Mouse (Mus musculus): ENCODE measurements around the gene Micall1.

Micall1 gene

DNA sequence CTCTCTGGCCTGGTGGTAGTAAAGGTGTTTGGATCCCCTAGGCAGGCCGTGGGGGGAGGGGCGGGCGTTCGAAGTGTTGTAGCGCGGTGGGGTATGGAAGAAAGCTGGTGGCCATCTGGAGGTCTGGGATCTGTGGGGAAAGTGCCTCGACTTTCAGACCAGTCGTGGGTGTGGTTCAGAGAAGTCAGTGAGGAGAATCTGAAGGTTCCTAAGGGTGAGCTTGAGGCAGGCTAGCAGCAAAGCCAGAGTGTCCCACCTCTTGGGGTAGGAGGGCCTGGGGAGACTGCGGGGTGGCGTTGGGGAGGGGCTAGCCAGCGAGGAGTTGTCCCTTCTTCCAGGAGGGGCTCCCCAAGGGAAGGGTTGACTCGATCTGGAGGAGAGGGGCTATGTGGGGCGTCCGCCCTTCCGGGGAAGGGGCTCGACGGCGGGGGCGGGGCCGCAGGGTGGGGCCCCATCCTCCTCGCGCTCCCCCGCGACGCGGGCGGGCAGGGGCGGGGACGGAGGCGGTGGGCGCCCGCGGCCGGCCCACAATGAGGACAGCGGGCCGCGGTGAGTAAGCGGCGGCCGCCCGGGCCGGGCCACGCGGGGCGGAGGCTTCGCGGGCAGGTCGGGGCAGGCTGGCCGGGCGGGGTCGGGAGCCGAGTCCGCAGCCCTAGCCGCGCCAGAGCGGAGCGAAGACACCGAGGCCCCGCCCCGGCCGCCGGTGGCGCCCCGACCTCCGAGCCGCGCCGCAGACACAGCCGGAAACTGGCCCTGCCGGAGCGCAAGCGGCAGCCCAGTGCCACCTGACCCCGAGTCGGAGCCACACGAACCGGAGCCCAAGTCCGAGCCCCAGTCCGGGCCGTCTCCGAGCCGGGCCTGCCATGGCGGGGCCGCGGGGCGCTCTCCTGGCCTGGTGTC is at the start of gene Micall1:
Gene Micall1, plus strand, starts transcription at position 478 of the 900 bp plus-strand sequence.
- DNase-seq = peak; percentile 38

GRCm38 (mm10) chr15:79060887-79061565 is 47.7 kb upstream of the Micall1 start:
- no peak for DNase-seq

- DNase-seq = peak; percentile 100
Observed at GRCm38 (mm10) chr15:79062376-79063159, 46.1 kb upstream of the Micall1 start, which contains the start of gene Ankrd54. Ankrd54 (minus strand) TSS chr15:79062893.

DNA sequence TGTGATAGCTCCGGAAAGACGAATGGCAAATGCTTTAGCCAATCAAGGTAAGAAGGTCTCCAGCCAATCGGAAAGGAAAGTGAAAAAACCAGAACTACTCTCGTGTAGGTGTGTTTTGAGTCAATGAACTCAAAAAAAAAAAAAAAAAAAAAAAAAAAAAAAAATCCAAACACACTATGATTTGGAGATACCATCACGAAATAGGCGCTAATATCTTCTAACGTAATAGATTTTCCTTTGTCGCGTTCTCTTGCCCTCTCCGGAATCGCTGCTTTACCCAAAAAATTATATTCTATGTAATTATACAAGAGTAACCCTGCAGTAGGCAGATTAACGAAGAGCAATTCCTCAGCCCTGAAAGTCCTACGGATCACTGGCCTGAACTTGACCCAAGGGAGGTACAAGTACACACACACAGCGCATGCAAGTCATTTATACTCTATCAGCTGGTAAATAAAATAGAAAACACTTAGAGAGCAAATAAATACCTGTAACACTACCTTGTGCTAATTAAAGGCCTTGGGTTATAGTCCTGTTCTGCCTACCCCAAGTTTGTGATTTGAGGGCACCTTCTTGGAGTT is 45.4 kb upstream of the Micall1 start:
- no peak for DNase-seq

DNA sequence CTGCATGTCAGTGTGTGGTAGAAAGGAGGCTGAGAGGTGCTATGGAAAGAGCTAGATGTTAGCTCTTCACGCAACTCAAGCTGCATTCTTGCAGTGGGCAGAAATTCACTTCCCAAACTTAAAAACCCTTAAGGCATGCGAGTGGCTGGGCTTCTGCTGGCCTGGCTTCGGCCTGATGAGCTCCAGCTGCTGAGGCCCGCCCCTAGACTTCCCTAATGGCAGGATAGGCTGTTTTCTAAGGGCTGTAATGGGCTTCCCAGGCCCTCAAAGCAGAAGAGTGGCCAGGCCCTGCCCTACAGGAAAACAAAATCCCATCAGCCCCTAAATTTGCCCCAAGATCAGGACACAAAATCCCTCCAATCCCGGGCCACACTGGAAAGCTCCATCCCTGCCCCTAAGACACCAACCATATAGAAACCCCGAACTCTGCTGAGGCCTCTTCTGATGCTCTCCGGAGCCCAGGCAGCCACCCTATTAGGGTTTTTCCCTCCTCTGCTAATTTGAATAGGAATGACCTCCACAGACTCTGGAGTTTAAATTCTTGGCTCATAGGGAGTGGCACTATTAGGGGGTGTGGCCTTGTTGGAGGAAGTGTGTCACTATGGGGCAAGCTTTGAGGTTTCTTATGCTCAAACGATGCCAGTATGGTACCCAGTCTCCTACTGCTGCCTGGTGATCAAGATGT is 43.5 kb upstream of the Micall1 start:
- no peak for DNase-seq

DNA sequence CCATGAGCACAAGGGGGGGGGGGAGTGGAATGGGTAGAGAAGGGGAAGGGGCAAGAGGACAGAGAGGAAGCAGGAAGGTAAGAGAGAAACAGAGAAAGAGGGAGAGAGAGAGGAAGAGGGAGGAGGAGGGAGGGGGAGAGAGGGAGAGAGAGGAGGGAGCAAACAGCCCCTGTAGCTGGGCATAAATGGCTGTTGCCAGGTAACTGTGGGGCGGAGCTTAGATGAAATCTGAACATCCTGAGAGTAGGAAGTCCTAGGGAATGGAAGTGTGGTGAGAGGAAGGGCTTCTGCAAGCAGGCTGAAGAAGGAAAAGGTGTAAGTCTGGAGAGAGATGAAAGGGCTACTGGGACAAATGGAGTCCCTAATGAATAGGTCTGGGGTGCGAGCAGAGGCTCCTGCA is 42.4 kb upstream of the Micall1 start:
- DNase-seq = no peak

DNA sequence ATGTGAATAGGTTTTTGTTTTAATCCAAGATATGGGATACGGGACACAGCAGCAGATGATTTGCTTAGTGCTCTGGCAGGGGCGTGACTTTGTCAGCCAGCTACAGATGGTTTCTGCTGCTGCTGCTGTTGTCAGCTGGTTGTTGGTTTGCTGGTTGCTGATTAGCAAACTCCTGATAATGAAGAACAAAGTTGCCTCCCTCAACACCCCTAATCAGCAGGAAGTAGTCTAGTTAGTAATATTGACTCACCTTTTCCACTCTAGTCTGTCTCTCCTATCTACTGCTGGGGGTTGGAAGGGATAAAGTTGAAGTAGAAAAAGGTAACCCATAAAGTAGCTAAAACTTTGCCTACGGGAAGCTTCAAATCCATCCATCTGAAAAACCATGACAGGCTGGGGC is 41.1 kb upstream of the Micall1 start:
- DNase-seq = no peak

GRCm38 (mm10) chr15:79068416-79068815 is 40.3 kb upstream of the Micall1 start:
- DNase-seq = no peak

- no peak for DNase-seq
Observed at GRCm38 (mm10) chr15:79071117-79072039, 37.3 kb upstream of the Micall1 start.

- no peak for DNase-seq
Observed at GRCm38 (mm10) chr15:79073752-79074151, 34.9 kb upstream of the Micall1 start.

DNA sequence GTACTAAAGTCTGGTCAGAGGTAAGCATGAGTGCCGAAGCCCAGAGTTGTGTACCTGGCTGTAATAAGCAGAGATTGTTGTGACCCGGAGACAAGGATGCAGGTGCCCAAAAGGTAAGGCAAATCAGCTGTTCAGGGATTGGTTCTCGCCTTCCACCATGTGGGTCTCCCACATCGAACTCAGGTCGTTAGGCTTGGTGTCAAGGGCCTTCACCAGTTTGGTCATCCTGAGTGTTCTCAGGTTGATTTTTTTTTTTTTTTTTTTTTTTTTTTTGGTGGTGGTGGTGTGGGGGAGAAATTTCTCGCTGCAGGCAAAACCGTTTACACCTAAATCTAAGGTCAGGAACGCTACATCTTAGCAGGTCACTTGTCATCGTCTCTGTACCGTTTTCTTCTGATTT is 34.3 kb upstream of the Micall1 start:
- DNase-seq = no peak

DNA sequence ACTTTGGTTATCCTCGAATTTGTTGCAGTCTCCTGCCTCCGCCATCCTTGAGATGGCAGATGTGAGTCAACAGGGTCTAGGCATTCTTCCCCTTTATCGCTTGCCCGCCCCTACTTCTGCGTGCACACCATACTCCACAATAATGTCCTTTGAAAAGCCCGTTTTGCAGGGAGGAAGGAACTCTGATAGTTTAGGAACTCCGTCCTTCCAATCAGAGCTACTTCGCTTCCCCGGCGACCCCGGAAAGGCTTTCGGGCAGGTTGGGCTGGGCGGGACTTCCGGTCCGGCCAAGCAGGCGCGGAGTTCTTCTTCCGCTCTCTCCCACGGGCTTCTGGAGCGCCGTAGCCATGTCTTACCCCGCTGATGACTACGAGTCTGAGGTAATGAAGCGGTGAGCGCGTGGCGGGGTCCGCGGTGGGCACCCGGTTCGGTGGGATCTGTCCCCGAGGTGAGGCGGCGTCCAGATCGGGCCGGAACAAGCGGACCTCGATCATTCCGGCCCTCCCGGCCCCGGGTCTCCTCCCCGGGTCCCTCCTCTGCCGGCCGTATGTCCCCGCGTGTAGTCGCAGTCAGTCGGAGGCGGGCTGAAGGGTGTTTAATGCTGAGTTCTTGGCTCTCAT is 33.7 kb upstream of the Micall1 start, which contains the start of gene Eif3l:
Gene Eif3l, plus strand, starts transcription at position 267 of the 620 bp plus-strand sequence.
- DNase-seq = peak; percentile 88

DNA sequence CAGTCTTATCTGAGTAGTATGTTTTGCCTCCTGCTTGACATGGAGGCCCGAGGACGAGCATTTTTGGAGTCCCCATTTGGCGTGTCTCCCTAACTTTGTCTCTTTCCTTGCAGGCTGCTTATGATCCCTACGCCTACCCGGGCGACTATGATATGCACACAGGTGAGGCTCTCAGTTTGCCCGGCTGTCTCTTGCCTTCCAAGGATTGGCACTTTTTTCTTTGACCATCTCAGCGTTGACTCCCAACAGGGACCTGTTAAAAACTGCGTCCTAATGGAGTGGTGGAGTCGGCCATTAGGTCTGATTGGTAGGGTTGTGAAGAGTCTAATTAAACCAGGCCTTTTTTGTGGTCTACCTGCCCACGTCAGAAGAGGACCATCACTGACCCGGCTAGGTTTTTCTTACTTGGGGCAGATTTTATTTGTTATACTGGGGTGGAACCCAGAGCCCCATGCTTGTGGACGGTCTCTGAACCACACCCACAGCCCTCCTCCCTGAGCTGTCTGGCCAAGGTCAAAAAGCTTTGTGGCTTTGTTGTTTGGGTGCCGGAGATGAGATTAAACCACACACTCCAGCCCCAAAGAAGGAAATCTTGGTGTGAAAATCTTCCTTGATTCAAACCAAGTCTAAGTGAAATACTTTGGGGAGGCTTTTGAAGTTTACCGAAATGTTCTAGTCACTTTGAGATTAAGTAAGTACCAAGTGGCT is 32.9 kb upstream of the Micall1 start:
- no peak for DNase-seq

DNA sequence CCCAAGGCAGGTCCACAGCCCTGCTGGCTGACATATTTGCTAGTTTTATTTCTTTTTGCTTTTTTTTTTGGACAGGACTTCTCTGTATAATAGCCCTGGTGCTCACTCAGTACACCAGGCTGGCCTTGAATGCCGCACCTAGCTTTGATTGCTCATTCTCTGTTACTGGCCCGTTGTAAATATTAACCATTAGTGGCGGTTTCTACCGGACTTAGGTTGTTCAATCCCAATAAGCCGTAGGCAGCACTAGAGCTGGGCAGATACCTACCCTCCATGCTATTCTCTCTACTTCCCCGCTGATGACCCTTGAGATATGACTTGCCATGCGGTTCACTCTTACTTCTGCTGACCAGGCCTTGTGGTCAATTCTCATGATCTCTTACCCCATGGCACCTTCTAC is 29.1 kb upstream of the Micall1 start:
- no peak for DNase-seq

DNA sequence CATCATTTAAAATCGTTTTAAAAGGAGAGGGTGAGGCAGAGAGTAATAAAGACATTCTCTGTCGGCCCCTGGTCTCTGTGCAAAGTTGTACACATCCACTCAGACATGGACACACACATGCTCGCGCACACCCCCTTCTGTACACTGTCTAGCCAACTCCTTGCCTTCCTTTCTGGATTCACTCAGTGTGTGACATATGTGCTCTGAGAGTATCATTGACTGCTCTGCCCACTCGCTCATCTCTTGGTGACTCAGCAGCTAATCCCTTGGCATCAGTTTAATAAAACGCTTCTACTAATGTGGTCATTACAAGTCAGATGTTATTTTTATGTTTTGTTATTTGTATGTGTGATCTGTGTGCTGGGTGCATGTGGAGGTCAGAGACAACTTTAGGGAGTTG is 16.4 kb upstream of the Micall1 start:
- peak; percentile 57 for DNase-seq

- DNase-seq = no peak
Observed at GRCm38 (mm10) chr15:79093083-79093839, 15.4 kb upstream of the Micall1 start.

GRCm38 (mm10) chr15:79095483-79095882 is 13.2 kb upstream of the Micall1 start:
- peak; percentile 54 for DNase-seq

GRCm38 (mm10) chr15:79096556-79096955 is 12.1 kb upstream of the Micall1 start:
- no peak for DNase-seq

- DNase-seq = no peak
Observed at GRCm38 (mm10) chr15:79097135-79097534, 11.6 kb upstream of the Micall1 start.

All from layer of hippocampus, adult 9-11 months (tissue).